Mouse (Mus musculus): ENCODE results near the gene Csrp2.

DNA sequence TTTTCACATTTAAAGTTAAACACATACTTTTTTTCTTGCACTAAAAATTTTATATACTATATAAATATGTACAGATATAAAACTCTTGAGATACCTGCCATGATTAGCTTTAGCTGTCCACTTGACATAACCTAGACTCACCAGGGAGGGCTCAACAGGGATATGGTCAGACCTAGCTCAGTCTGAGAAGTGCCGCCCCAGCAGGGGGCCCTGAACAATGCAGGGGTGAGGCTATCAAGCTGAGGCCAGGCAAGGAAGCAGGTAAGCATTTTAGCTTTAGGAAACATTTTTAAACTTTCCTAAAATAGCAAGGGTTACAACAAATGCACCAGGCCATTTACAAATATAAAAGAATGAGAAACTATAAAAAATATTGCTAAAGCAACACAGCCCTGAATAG, 31.5 kb downstream of the Csrp2 start:
- TF ChIP-seq TAL1 (IDR thresholded peaks at IDR 0.05; ENCODE audit: low read length): no peak
- no peak for TF ChIP-seq GATA1 (IDR thresholded peaks at IDR 0.05; ENCODE audit: low read length)

All from erythroblast, embryonic 14.5 days (primary cell).